Mouse (Mus musculus) liver, adult 2 months (tissue): Measurements from ENCODE around the gene Btg2.

ENCODE experiments used
- CTCF ChIP-seq: fragments of 200-500 bp; IDR thresholded peaks from 2 replicates; pipeline ENCODE4 v1.5.1; 2011; ENCODE audit warnings: low read depth, low read length, control low read depth
- POLR2A ChIP-seq: fragments of 200-500 bp; IDR thresholded peaks from 2 replicates; pipeline ENCODE4 v1.6.1; 2011; ENCODE audit warnings: low read length, control low read depth; ENCODE audit not compliant: insufficient read depth; ENCODE audit errors: extremely low read depth

- no peak for TF ChIP-seq POLR2A
- TF ChIP-seq CTCF: peak; percentile 84
Observed at GRCm38 (mm10) chr1:134053207-134053606, 25.7 kb downstream of the Btg2 start.
